Mouse (Mus musculus): ENCODE measurements at regions not wholly inside any gene's neighbourhood (a gene's known extent, or its start where the extent isn't known, plus 50 kb on each side); places are given as distances from the start of the nearest gene placed in this dataset.

GRCm38 (mm10) chr5:101538410-101539253 is 126.2 kb downstream of the Nkx6-1 start:
- H3K9me3 ChIP-seq (replicated peaks; ENCODE audit: low read length): peaks cover 66% of the 10 kb centered on the region
- no peak overlapping the region for H3K27ac ChIP-seq (ENCODE audit: insufficient read depth, low read depth)
- no peak overlapping the region for H3K4me2 ChIP-seq (ENCODE audit: insufficient read depth, low read depth, poor library complexity, severe bottlenecking)
- in situ Hi-C loops (cut with MboI; ENCODE audit: low pct_ligation_motif_present, low pct_unique_long_range_greater_than_20kb, low sequenced_read_pairs): no loop called here
- H3K4me1 ChIP-seq (ENCODE audit: control insufficient read depth in 1 of 2, insufficient read depth in 2 of 2): no peaks in the 10 kb centered on the region
- no peak for DNase-seq (ENCODE audit: extremely low read depth)
- H3K79me2 ChIP-seq (replicated peaks; ENCODE audit: control insufficient read depth, extremely low read depth, insufficient read depth, poor library complexity, severe bottlenecking): no peaks in the 10 kb centered on the region
- H3K4me3 ChIP-seq (replicated peaks in 1 of 3; ENCODE audit: low read depth in 2 of 3, low read length in 2 of 3, poor library complexity in 1 of 3): no peak overlapping the region
- H3K9ac ChIP-seq (ENCODE audit: insufficient read depth, low read depth): no peak overlapping the region
- H3K27me3 ChIP-seq (replicated peaks): no peaks in the 10 kb centered on the region
- dilution Hi-C loops (cut with MboI; ENCODE audit: extremely low pct_ligation_motif_present, extremely low pct_unique_long_range_greater_than_20kb, low sequenced_read_pairs): no loop called here
- H3K36me3 ChIP-seq (replicated peaks in 1 of 2; ENCODE audit: control insufficient read depth in 1 of 2, insufficient read depth in 1 of 2, low read length in 1 of 2): no peaks in the 10 kb centered on the region
- TF ChIP-seq NRF1 (IDR thresholded peaks at IDR 0.05; ENCODE audit: low read depth, low read length) (no peak), MAZ (IDR thresholded peaks at IDR 0.05; ENCODE audit: low read depth, low read length) (no peak), JUN (IDR thresholded peaks at IDR 0.05; ENCODE audit: insufficient read depth, low read depth, low read length) (no peak), TCF12 (IDR thresholded peaks at IDR 0.05; ENCODE audit: low read depth, low read length) (no peak), CHD1 (IDR thresholded peaks at IDR 0.05; ENCODE audit: low read depth, low read length) (no peak), MAX (IDR thresholded peaks at IDR 0.05; ENCODE audit: low read length) (no peak), JUND (conservative IDR thresholded peaks at IDR 0.05; ENCODE audit: low read depth, low read length) (no peak), ELF1 (IDR thresholded peaks at IDR 0.05; ENCODE audit: low read depth, low read length) (no peak), HCFC1 (IDR thresholded peaks at IDR 0.05; ENCODE audit: low read depth, low read length) (no peak), EP300 (IDR thresholded peaks at IDR 0.05; ENCODE audit: low read length) (no peak), ZMIZ1 (IDR thresholded peaks at IDR 0.05; ENCODE audit: low read depth, low read length) (no peak)

- H3K4me3 ChIP-seq (replicated peaks in 1 of 3; ENCODE audit: low read depth in 2 of 3, low read length in 2 of 3, poor library complexity in 1 of 3): no peak overlapping the region
- TF ChIP-seq MEF2A (IDR thresholded peaks at IDR 0.05; ENCODE audit: borderline replicate concordance, low read depth, low read length) (no peak), MYC (IDR thresholded peaks at IDR 0.05; ENCODE audit: low read depth, low read length) (no peak), GABPA (IDR thresholded peaks at IDR 0.05; ENCODE audit: insufficient replicate concordance, low read depth, low read length) (no peak), EP300 (IDR thresholded peaks at IDR 0.05; ENCODE audit: low read length) (no peak), CTCF (conservative IDR thresholded peaks at IDR 0.05 in 1 of 2, IDR thresholded peaks at IDR 0.05 in 1 of 2; ENCODE audit: low read depth in 2 of 2, low read length in 2 of 2) (no peak), JUN (IDR thresholded peaks at IDR 0.05; ENCODE audit: insufficient read depth, low read depth, low read length) (no peak), ELF1 (IDR thresholded peaks at IDR 0.05; ENCODE audit: low read depth, low read length) (no peak), BHLHE40 (IDR thresholded peaks at IDR 0.05; ENCODE audit: low read depth, low read length) (no peak), ZNF384 (IDR thresholded peaks at IDR 0.05; ENCODE audit: low read depth, low read length) (no peak), ZMIZ1 (IDR thresholded peaks at IDR 0.05; ENCODE audit: low read depth, low read length) (no peak), ZC3H11A (IDR thresholded peaks at IDR 0.05; ENCODE audit: low read depth, low read length) (no peak)
- no peaks in the 10 kb centered on the region for H3K27me3 ChIP-seq (replicated peaks)
- H3K4me1 ChIP-seq (ENCODE audit: control insufficient read depth in 1 of 2, insufficient read depth in 2 of 2): no peaks in the 10 kb centered on the region
- no peak for DNase-seq (ENCODE audit: extremely low read depth)
- no peak overlapping the region for H3K9ac ChIP-seq (ENCODE audit: insufficient read depth, low read depth)
- dilution Hi-C loops (cut with MboI; ENCODE audit: extremely low pct_ligation_motif_present, extremely low pct_unique_long_range_greater_than_20kb, low sequenced_read_pairs): no loop called here
- no peak overlapping the region for H3K27ac ChIP-seq (ENCODE audit: insufficient read depth, low read depth)
- H3K9me3 ChIP-seq (replicated peaks; ENCODE audit: low read length): peaks cover 65% of the 10 kb centered on the region
- in situ Hi-C loops (cut with MboI; ENCODE audit: low pct_ligation_motif_present, low pct_unique_long_range_greater_than_20kb, low sequenced_read_pairs): no loop called here
- no peaks in the 10 kb centered on the region for H3K79me2 ChIP-seq (replicated peaks; ENCODE audit: control insufficient read depth, extremely low read depth, insufficient read depth, poor library complexity, severe bottlenecking)
- H3K4me2 ChIP-seq (ENCODE audit: insufficient read depth, low read depth, poor library complexity, severe bottlenecking): no peak overlapping the region
- no peaks in the 10 kb centered on the region for H3K36me3 ChIP-seq (replicated peaks in 1 of 2; ENCODE audit: control insufficient read depth in 1 of 2, insufficient read depth in 1 of 2, low read length in 1 of 2)
These were observed 127.0 kb downstream of the Nkx6-1 start for GRCm38 (mm10) chr5:101537518-101538380.

All from CH12.LX (cell line).